Mouse (Mus musculus) ES-E14 (cell line): Measurements from ENCODE around the gene Gpc6. TPM values are rescaled to one million over a fixed set of nuclear protein-coding genes. Genes with fewer than 3 reads are reported as not detected.

ENCODE experiments used
- DNase-seq: peaks from one replicate; pipeline ENCODE4 v3.0.0-alpha.2; 2013; ENCODE audit warnings: low read depth, low spot score
- H3K27ac ChIP-seq: 2 replicates; pipeline ENCODE4 v1.5.1; 2012; ENCODE audit warnings: low read depth, mild to moderate bottlenecking, low read length, moderate library complexity, mixed read lengths; ENCODE audit not compliant: poor library complexity, insufficient read depth, severe bottlenecking
- H3K36me3 ChIP-seq: 2 replicates; pipeline ENCODE4 v1.6.1; 2012; ENCODE audit warnings: mild to moderate bottlenecking, low read length, moderate library complexity, mixed read lengths; ENCODE audit not compliant: control insufficient read depth, poor library complexity, insufficient read depth, severe bottlenecking
- H3K4me1 ChIP-seq, 2 experiments: fragments of 150-350 bp in 1 of 2; sonication (generic) in 1 of 2; 2 replicates each; pipeline ENCODE4 v1.6.1; 2012; ENCODE audit warnings: low read length in 2 of 2, mild to moderate bottlenecking in 1 of 2, mixed read lengths in 1 of 2; ENCODE audit not compliant: control insufficient read depth in 2 of 2, insufficient read depth in 2 of 2, poor library complexity in 1 of 2
- H3K4me3 ChIP-seq, 2 experiments: fragments of 150-350 bp in 1 of 2; sonication (generic) in 1 of 2; 2 replicates each; pipeline ENCODE4 v1.5.1; 2012; ENCODE audit warnings: low read length in 2 of 2, low read depth in 1 of 2, mild to moderate bottlenecking in 1 of 2, mixed read lengths in 1 of 2; ENCODE audit not compliant: insufficient read depth in 1 of 2, poor library complexity in 1 of 2, severe bottlenecking in 1 of 2
- H3K9ac ChIP-seq: 2 replicates; pipeline ENCODE4 v1.6.1; 2012; ENCODE audit warnings: low read depth, mild to moderate bottlenecking, low read length, mixed read lengths; ENCODE audit not compliant: poor library complexity, insufficient read depth, severe bottlenecking
- H3K9me3 ChIP-seq: fragments of 150-350 bp; sonication (generic); 2 replicates; pipeline ENCODE4 v1.6.1; 2012; ENCODE audit warnings: low read depth, mild to moderate bottlenecking, low read length; ENCODE audit not compliant: control insufficient read depth, insufficient read depth
- CHD2 ChIP-seq: IDR thresholded peaks from 2 replicates; pipeline ENCODE4 v1.6.1; 2014; ENCODE audit warnings: mild to moderate bottlenecking, low read depth, low read length, inconsistent platforms
- HCFC1 ChIP-seq: IDR thresholded peaks from 2 replicates; pipeline ENCODE4 v1.6.1; 2012; ENCODE audit warnings: low read length, inconsistent platforms, borderline replicate concordance; ENCODE audit not compliant: insufficient read depth
- MAFK ChIP-seq: IDR thresholded peaks from 2 replicates; pipeline ENCODE4 v1.6.1; 2014; ENCODE audit warnings: mild to moderate bottlenecking, low read depth, low read length, inconsistent platforms; ENCODE audit not compliant: insufficient read depth
- ZC3H11A ChIP-seq: IDR thresholded peaks from 2 replicates; pipeline ENCODE4 v1.6.1; 2012; ENCODE audit warnings: low read depth, mild to moderate bottlenecking, inconsistent platforms, low read length, borderline replicate concordance
- ZNF384 ChIP-seq: IDR thresholded peaks from 2 replicates; pipeline ENCODE4 v1.6.1; 2012; ENCODE audit warnings: low read depth, low read length, inconsistent platforms
- in situ Hi-C, 2 experiments: fragments of 600-800 bp; cut with MboI; formaldehyde crosslinking; loops; one replicate each; pipeline ENCODE4 v1.15.1; 2025; ENCODE audit warnings: low sequenced_read_pairs in 2 of 2, inconsistent platforms in 1 of 2; ENCODE audit not compliant: unreplicated experiment in 2 of 2
- total RNA-seq: library from RNA; depleted of rRNA; stranded (reverse); fragments of 300-350 nt; gene quantifications from 2 replicates; pipeline ENCODE4 v1.2.3, GENCODE M21; 2012

Gene Gpc6
- total RNA-seq, 1 experiment: 3.2 TPM

- H3K9me3 ChIP-seq: no peaks in the 10 kb centered on the region
- no peak for TF ChIP-seq ZNF384
- no peak for TF ChIP-seq CHD2
- TF ChIP-seq ZC3H11A: no peak
- TF ChIP-seq MAFK: no peak
- no peak for TF ChIP-seq HCFC1
- no peak overlapping the region for H3K9ac ChIP-seq
- no peak overlapping the region for H3K4me3 ChIP-seq
- in situ Hi-C loops: no loop called here
- no peak overlapping the region for H3K27ac ChIP-seq
- H3K36me3 ChIP-seq: no peaks in the 10 kb centered on the region
- DNase-seq: no peak
- no peaks in the 10 kb centered on the region for H3K4me1 ChIP-seq
Measured at GRCm38 (mm10) chr14:117919612-117920011, 994.5 kb downstream of the Gpc6 start.

- no peaks in the 10 kb centered on the region for H3K4me1 ChIP-seq
- in situ Hi-C loops: no loop called here
- H3K9me3 ChIP-seq: no peaks in the 10 kb centered on the region
- DNase-seq: no peak
- no peak overlapping the region for H3K27ac ChIP-seq
- no peak overlapping the region for H3K4me3 ChIP-seq
- no peak overlapping the region for H3K9ac ChIP-seq
- no peaks in the 10 kb centered on the region for H3K36me3 ChIP-seq
- no peak for TF ChIP-seq ZC3H11A
- no peak for TF ChIP-seq CHD2
- no peak for TF ChIP-seq MAFK
- TF ChIP-seq HCFC1: no peak
- TF ChIP-seq ZNF384: no peak
Measured at GRCm38 (mm10) chr14:117921393-117922014, 996.4 kb downstream of the Gpc6 start.

- H3K4me3 ChIP-seq: no peak overlapping the region
- in situ Hi-C loops: no loop called here
- H3K9me3 ChIP-seq: no peaks in the 10 kb centered on the region
- no peak for DNase-seq
- no peak overlapping the region for H3K27ac ChIP-seq
- TF ChIP-seq HCFC1 (no peak), CHD2 (no peak), MAFK (no peak), ZNF384 (no peak)
- no peaks in the 10 kb centered on the region for H3K4me1 ChIP-seq
- H3K36me3 ChIP-seq: no peaks in the 10 kb centered on the region
- no peak overlapping the region for H3K9ac ChIP-seq
Measured at GRCm38 (mm10) chr14:117923667-117924066, 998.6 kb downstream of the Gpc6 start.

- Histone ChIP-seq H3K9ac (no peak overlapping the region), H3K4me3 (no peak overlapping the region), H3K27ac (no peak overlapping the region), H3K9me3 (no peaks in the 10 kb centered on the region), H3K4me1 (peaks cover 3 to 7% of the 10 kb centered on the region in 2 experiments; a peak in 1 of 4 replicates), H3K36me3 (no peaks in the 10 kb centered on the region)
- TF ChIP-seq MAFK (peak; percentile 55; the same call in 1 of the 2 replicates), ZNF384 (no peak), HCFC1 (no peak), ZC3H11A (no peak)
- in situ Hi-C loops: no loop called here
- DNase-seq: peak; percentile 37
Measured at GRCm38 (mm10) chr14:117930105-117930847, 1005.2 kb downstream of the Gpc6 start.
